Mouse (Mus musculus) bone marrow, adult 2 months (tissue): ENCODE results near the gene C1d.

Experiments used
- CTCF ChIP-seq: fragments of 200-500 bp; IDR thresholded peaks from 2 replicates; pipeline ENCODE4 v1.5.1; 2011; ENCODE audit warnings: low read length, control low read depth; ENCODE audit not compliant: control insufficient read depth, insufficient read depth
- POLR2A ChIP-seq: fragments of 200-500 bp; IDR thresholded peaks from 2 replicates; pipeline ENCODE4 v1.6.1; 2011; ENCODE audit warnings: low read depth, mild to moderate bottlenecking, control low read depth, low read length, borderline replicate concordance; ENCODE audit not compliant: control insufficient read depth

- TF ChIP-seq POLR2A, result no peak
- TF ChIP-seq CTCF, result no peak
These were observed 50.1 kb downstream of the C1d start for GRCm38 (mm10) chr11:17307457-17307856.
